Mouse (Mus musculus) thymus, postnatal 25 days (tissue): Measurements from ENCODE around the gene Spem2.
A peak's percentile ranks its signal among the peaks of the same experiment; 100 is the strongest.

Experiments used
- DNase-seq: peaks from one replicate; pipeline ENCODE4 v3.0.0; 2022

Spem2 gene

GRCm38 (mm10) chr11:69835326-69835965, 17.2 kb upstream of the Spem2 start:
- DNase-seq = no peak

DNA sequence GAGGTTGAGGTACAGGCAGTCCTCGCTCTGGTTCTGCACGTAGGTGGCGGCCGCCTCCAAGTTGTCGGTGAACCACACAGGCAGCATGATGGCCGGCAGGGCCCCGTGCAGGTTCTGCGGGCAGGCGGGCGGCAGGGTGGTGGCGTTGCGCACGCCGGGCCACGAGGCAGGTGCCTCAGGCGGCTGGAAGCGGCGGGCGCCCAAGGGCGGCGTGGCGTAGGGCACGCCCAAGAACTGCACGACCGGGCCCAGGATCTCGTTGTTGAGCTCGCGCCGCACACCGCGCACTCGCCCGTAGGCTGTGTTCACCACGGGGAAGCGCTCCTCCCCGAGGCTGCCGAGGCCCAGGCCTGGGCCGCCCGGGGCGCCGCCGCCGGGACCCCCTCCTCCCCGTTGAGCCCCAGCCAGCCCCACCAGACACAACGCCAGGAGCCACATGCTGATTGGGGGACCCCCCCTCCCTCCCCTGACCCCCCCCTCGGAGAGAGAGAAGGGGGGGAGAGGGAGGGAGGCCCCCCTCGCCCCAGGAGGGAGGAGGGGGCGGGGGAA, 15.8 kb upstream of the Spem2 start:
- DNase-seq = peak; percentile 68

DNA sequence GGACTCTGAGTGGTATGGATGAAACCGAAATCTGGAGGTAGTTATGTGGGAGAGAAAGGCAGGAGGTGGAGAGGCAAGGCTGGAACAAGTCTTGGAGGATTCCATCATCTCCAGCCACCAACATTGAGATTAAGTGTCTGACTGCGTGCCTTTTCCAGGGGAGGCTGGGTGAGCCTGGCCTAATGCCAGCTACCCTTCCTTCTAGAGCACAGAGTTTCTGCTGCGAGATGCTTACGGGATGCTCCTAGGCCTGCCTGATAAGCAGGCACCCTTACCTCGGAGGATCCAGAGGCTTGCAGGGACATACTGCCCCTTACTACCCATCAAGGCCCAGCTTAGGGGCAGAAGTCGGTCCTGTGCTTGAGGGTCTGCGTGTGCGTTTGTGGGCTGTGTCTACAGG, 15.3 kb upstream of the Spem2 start:
- no peak for DNase-seq

DNA sequence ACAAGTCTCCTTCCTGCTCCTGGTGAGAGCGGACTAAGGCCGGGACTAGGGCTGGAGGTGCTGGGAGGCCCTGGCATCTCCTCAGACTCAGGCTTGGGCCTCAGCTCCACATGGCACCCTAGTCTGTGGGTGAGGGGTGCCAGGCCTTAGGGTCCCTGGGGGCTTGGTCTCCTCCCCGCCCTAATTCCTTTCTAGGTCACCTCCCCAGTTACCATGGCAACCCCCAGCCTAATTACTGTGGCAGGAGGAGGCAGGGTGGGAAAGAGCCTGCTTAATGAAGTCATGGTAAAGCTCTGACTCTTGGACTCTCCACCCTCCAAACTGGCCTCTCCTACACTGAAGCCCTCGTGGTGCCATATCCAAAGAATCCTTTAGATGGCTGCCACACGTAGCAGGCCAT, 10.6 kb upstream of the Spem2 start:
- DNase-seq = no peak

DNA sequence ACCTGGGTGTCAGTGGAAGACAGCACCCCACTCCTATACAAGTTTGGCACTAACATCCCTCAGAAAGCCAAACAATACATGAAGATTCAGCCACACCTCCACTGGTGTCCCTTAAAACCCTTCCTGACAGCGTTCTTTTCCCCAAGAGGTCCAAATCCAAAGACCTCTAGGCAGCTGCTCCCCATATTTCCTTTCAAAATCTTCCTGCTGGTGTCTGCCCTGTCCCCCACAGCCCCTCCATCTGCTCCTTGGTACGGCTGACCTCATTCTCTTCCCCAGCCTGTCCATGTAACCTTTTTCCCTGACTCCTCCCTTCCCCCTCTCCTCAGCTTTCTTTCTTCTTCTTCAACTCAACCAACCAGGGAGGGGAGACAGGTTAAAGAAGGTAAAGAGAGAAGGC, 5.2 kb upstream of the Spem2 start:
- no peak for DNase-seq

GRCm38 (mm10) chr11:69822080-69822479, 3.8 kb upstream of the Spem2 start, which contains the start of gene Spem1:
Spem1 (minus strand) TSS chr11:69822180.
- no peak for DNase-seq

DNA sequence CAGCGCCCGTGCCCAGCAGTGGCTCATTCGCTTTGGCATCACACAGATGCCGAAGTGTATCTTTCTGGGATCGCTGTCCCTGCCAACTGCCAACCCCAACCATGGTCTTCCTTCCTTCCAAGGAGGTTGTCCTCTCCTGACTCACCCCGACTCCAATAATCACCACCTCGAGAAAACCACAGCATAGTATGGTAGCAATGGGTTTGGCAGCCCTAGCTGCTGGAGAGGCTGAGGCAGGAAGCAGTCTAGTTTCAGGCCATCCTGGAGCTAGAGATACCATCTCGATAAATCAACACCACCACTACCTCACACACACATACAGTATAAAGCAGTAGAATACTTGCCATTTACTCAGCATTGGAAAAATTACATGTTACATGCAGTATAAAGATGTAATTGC, 606 bp upstream of the Spem2 start:
- no peak for DNase-seq

- no peak for DNase-seq
Measured at GRCm38 (mm10) chr11:69816520-69816919, 1.7 kb downstream of the Spem2 start.

GRCm38 (mm10) chr11:69815155-69815554, 3.1 kb downstream of the Spem2 start, which contains the start of gene Gm39566:
Gm39566 (minus strand) TSS chr11:69815298.
- peak; percentile 48 for DNase-seq

GRCm38 (mm10) chr11:69810280-69810679, 8.0 kb downstream of the Spem2 start:
- no peak for DNase-seq

DNA sequence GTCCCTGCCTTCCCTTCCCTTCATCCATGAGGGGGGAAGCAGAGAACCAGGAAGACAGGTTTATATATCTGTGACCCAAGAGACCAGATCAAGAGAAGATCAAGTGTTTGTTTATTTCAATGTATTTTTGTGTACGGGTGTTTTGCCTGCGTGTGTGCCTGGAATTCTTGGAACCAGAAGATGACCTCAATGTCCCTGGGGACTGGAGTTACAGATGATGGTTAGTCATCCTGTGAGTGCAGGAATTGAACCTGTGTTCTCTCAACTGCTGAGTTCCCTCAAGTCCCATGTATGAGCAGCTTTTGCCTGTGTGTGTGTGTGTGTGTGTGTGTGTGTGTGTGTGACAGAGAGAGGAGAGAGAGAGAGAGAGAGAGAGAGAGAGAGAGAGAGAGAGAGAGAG, 10.6 kb downstream of the Spem2 start:
- DNase-seq = no peak

- DNase-seq = no peak
Measured at GRCm38 (mm10) chr11:69806378-69806777, 11.9 kb downstream of the Spem2 start.

DNA sequence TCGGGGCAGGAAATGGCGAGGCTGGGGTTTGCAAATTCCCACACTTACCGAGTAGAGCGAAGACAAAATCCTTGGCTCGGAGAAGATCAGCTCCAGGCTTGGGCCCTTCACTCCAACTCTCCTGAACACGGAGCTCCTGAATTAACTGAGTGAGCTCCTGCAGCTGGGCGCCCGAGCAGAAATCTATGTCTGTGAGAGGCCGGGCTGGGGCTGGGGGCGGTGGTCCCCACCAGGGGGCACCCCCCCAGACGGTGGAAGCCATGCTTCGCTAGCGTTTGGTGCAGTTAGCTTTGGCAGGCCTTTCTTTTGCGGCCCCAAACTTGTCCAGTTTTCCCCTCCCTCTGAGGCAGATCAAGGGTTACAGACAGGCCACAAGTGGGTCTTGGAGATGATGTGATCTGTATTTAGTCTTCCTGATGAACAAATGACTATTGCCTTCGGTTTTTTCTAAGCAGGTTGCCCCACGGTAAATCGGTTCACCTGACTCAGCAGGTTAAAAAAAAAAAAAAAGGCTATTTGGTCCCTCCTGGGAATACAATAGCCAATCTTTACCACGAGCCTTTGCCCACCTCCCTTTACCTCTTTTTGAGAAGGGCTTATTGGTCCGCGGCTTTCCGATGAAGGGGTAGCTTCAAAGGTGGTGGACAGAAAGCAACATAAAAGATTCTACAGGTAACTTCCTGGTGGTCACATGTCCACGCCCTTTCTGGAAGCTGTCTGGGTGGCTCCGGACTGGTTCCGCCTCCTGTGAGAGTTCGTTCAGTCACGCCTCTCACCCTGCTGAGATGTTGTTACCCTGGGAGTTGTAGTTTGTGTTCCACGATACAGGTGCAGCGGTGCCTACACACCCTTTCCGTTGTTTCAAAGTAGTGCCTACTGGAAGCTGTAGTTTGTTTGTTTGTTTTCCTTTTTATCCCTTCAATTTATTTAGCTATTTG, 13.0 kb downstream of the Spem2 start, which contains the start of gene Tmem102:
Gene Tmem102 (minus strand): TSS at position 653 of the 938 bp plus-strand sequence.
- no peak for DNase-seq

DNA sequence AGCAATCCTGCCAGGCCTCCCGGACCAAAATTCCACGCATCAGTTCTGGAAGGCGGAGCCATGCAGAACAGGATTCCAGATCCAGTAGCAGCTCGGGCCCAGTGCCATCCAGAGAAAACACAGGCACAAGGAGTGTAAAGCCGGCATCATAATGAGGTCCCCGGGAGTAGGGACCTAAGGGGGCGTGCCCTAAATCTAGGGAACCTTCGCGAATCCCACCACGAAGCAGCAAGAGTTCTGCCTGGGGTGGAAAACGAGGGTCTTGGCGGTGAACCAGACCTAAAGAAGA, 13.7 kb downstream of the Spem2 start:
- DNase-seq = no peak

DNA sequence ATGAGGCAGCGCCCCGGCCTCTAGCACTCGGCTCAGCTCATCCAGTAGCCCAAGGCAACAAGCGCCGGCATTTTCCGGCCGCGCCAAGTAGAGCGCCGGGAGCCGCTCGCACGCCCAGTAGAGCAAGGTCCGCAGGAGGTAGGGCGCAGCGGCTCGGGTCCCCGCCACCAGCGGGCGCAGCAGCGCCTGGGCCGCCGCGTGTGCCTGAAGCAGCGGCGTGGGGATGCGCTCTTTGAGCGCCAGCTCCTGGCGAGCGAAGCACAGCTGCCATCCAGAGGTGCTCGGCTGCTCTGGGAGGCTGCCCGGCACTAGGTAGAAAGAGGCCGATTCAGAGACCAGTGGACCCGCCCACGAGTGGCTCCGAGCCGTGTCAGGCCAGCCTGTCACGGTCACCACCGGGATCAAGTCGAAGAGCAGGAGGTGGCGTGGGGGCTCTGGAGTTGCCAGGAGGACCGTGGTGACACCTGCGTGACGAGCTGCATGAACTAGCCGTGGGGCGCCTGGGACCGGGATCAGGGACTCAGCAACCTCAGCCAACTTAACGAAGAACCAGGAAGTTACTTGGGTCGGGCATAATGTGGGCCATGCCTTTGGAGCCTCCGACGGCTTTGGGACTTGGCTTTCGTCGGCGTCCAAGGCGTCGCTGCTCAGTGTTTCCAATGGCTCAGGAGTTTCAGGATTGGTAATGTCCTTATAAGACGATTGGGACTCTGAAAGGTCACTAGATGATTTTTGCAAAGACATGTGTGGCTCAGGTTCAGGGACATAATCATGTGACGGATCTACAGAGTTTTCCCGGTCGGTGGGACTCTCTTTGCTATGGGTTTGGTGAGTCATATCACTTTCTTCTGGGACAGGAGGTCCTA, 14.2 kb downstream of the Spem2 start:
- peak; percentile 84 for DNase-seq

DNA sequence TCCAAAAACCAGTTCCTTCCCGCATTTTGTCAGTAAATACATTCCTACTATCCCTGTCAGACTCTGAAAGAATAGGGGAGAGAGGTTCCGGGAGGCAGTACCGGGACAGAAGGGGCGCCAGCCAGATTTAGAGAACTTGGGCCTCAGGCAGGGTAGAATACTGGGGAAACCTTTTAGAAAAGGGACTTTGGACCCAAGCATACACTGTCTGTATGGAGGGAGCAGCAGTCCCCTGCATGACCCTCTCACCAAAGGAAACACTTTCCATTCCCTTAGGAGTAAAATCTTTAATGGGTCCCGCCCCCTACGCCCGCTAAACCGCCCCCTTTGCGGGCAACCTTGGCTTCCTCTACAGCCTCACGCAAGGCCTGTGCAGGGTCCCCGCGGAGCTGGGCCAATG, 14.9 kb downstream of the Spem2 start:
- no peak for DNase-seq

DNA sequence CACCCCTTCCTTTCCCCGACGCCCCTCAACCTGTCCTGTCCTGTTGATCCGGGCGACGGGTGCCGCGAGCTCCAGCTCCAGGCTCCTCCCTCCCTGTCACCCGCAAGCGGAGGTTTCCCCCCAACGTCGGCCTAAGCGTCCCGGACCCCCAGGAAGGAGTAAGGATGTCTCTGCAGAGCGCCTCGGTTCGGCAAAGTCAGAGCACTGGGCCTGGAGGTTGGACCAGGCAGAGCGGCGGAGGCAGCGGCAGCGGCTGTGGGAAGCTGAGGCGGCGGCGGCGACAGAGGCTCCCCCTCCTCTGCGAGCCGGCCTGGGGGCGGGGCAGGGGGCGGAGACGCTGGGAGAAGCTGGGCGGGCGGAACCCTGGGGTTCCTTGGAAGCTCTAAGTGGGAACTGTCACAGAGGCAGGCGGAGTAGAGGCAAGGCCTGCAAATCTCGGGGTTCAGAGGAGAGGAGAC, 15.6 kb downstream of the Spem2 start:
- DNase-seq = peak; percentile 84

- DNase-seq = no peak
Measured at GRCm38 (mm10) chr11:69801379-69801977, 16.8 kb downstream of the Spem2 start, which contains the start of gene Fgf11. Fgf11 (minus strand) TSS chr11:69801857.

- DNase-seq = no peak
Measured at GRCm38 (mm10) chr11:69800392-69801197, 17.7 kb downstream of the Spem2 start.

- DNase-seq = no peak
Measured at GRCm38 (mm10) chr11:69800138-69800391, 18.2 kb downstream of the Spem2 start.

DNA sequence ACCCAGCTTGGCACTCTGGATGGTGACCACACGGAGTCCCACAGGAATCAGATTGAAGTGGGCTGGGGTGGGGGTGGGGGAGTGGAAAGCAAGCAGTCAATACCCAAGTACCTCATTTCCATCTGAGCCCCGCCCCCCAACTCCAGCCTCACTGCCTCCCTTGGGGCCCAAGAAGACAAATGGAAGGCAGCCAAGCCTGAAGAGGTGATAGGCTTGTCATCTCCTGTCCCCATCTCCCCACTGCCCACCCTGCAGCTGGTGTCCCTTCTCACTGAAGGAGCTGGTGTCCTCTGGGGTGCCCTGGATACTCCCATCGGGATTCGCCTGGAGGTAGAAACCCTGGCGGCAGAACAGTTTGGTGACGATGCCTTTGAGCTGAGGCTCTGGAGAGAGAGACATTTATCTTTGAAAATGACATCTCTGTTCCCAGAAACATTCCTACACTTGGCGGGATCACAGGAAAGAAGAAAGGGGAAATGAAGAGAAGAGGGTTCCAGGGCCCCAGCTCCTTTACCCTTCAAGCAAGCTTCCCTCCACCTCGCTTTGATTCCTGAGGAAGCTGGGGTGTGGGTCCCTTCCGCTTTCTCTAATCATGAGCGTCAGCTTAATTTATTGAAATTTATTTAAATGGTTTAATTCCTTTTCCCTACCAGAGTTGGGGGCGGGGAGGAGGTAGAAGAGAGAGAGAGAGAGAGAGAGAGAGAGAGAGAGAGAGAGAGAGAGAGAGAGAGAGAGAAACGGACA, 18.7 kb downstream of the Spem2 start:
- no peak for DNase-seq
